Mouse (Mus musculus) hindbrain, embryonic 14.5 days (tissue): Measurements from ENCODE around the gene Gm11733. TPM values are rescaled to one million over a fixed set of nuclear protein-coding genes. Genes with fewer than 3 reads are reported as not detected.

Source experiments
- polyA plus RNA-seq: library from polyadenylated mRNA; unstranded; fragments of >200 nt; fragmentation: Nextera tagmentation; extraction: Ambion mirVana; gene quantifications from 2 replicates; pipeline ENCODE4 v1.2.1, GENCODE M21; 2014

Gm11733 gene
- polyA plus RNA-seq, 1 experiment from 2014 or later, result not detected

Other genes starting within 250 kb of the Gm11733 start
- gene Tnrc6c, start 169.9 kb downstream of the Gm11733 start, polyA plus RNA-seq, result 23.4 and 25.1 TPM in 2 replicates